Mouse (Mus musculus) kidney, adult 2 months (tissue): ENCODE results near the gene Cdh18.

Experiments used
- CTCF ChIP-seq: fragments of 200-500 bp; conservative IDR thresholded peaks from 2 replicates; pipeline ENCODE4 v1.5.1; 2011; ENCODE audit warnings: low read depth, mild to moderate bottlenecking, control low read depth, low read length, moderate library complexity, mixed read lengths; ENCODE audit not compliant: insufficient read depth, insufficient read length
- POLR2A ChIP-seq: fragments of 200-500 bp; IDR thresholded peaks from one replicate; pipeline ENCODE4 v1.6.1; 2011; ENCODE audit warnings: low read depth, low read length, control low read depth

DNA sequence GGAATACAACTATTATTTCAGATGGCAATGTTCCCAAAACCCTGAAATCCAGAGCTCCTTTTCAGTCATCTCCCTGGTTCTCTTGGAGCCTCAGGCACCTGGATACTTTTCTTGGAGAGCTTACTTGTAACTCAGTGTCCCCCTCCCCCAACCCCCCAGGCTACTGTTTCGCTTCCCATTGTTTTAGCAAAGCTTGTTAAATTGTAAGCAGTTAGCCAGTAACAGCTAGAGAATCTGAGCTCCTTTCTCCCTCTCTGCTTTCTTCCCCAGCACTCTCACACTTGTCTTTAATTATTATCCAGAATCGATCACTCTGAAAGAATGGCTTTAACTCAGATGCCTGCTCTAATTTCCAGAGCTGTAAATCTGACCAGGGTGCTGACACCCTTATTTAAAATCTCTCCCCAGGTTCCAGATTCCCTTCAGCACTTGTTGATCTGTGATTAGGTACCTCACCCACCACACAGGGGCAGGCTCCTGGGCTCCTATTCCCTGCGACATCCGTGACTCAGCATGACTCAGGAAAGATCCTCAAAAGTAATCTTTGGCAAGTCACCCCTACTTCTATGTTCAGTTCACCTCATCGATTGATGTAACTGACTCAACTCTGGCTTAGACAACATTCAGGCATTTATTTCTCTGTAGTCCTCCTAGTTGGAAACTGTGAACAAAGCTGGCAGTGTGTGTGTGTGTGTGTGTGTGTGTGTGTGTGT, 556.0 kb downstream of the Cdh18 start:
- TF ChIP-seq POLR2A = no peak
- no peak for TF ChIP-seq CTCF
